Mouse (Mus musculus) heart, adult 2 months (tissue): ENCODE data around the gene Tbc1d10c. TPM values are rescaled to one million over a fixed set of nuclear protein-coding genes. Genes with fewer than 3 reads are reported as not detected.
A peak's percentile ranks its signal among the peaks of the same experiment; 100 is the strongest.

ENCODE experiments used
- DNase-seq, 2 experiments: peaks; one replicate each; pipeline ENCODE4 v3.0.0; 2021
- H3K27ac ChIP-seq: fragments of 200-600 bp; 2 replicates; pipeline ENCODE4 v1.8.1; 2022
- H3K27me3 ChIP-seq: fragments of 200-500 bp; 2 replicates; pipeline ENCODE4 v1.6.1; 2012; ENCODE audit warnings: mild to moderate bottlenecking, low read length, inconsistent platforms, mixed read lengths; ENCODE audit not compliant: control insufficient read depth, insufficient read depth
- H3K36me3 ChIP-seq: fragments of 200-500 bp; 2 replicates; pipeline ENCODE4 v1.6.1; 2012; ENCODE audit warnings: low read length, inconsistent platforms; ENCODE audit not compliant: control insufficient read depth, insufficient read depth
- H3K4me1 ChIP-seq: fragments of 200-500 bp; 2 replicates; pipeline ENCODE4 v1.6.1; 2011; ENCODE audit warnings: low read length; ENCODE audit not compliant: control insufficient read depth, insufficient read depth
- H3K4me3 ChIP-seq: fragments of 200-600 bp; 2 replicates; pipeline ENCODE4 v1.8.1; 2022
- H3K79me2 ChIP-seq: fragments of 200-500 bp; replicated peaks from 2 replicates; pipeline ENCODE4 v1.6.1; 2012; ENCODE audit warnings: mild to moderate bottlenecking, inconsistent platforms, low read length, moderate library complexity, mixed read lengths; ENCODE audit not compliant: control insufficient read depth, insufficient read depth
- H3K9ac ChIP-seq: fragments of 200-500 bp; 2 replicates; pipeline ENCODE4 v1.6.1; 2012; ENCODE audit warnings: low read depth, mild to moderate bottlenecking, control low read depth, inconsistent platforms, low read length, mixed read lengths
- CTCF ChIP-seq: fragments of 200-600 bp; IDR thresholded peaks from 2 replicates; pipeline ENCODE4 v1.8.1; 2022; ENCODE audit warnings: antibody characterized with exemption, mild to moderate bottlenecking, moderate library complexity
- EP300 ChIP-seq: fragments of 200-500 bp; IDR thresholded peaks from 2 replicates; pipeline ENCODE4 v1.6.1; 2011; ENCODE audit warnings: low read depth, low read length, control low read depth; ENCODE audit not compliant: insufficient read depth
- POLR2A ChIP-seq: fragments of 200-500 bp; IDR thresholded peaks from 2 replicates; pipeline ENCODE4 v1.6.1; 2011; ENCODE audit warnings: mild to moderate bottlenecking, low read depth, low read length, control low read depth; ENCODE audit not compliant: insufficient read depth
- WGBS: fragments of 180-500 bp; shearing (Covaris S2); methylation state at CpG from one replicate; pipeline ENCODE4 v1.1.7; 2018; 5-methylcytosine and 5-hydroxymethylcytosine counted together
- intact Hi-C: fragments of 180-260 bp; cut with DNase I; formaldehyde crosslinking; loops from one replicate; pipeline ENCODE4 v1.15.1; 2025
- polyA plus RNA-seq: library from polyadenylated mRNA; depleted of rRNA; stranded (reverse); fragments of >200 nt; gene quantifications from 2 replicates; pipeline ENCODE4 v1.2.3, GENCODE M21; 2012
- total RNA-seq, 2 experiments: library from RNA; stranded (reverse); gene quantifications; 2 replicates each; pipeline ENCODE4 v1.2.3; 2021

Gene Tbc1d10c
- total and polyA plus RNA-seq, 3 experiments, result 12.4 to 14.4 (median 13.7) TPM

- H3K9ac ChIP-seq, result no peak overlapping the region
- no peak for TF ChIP-seq CTCF
- TF ChIP-seq EP300, result no peak
- no peak for TF ChIP-seq POLR2A
- H3K36me3 ChIP-seq, result no peaks in the 10 kb centered on the region
- no peaks in the 10 kb centered on the region for H3K79me2 ChIP-seq
- no peak overlapping the region for H3K4me3 ChIP-seq
- intact Hi-C loops, result no loop called here
- peaks cover 10% of the 10 kb centered on the region for H3K4me1 ChIP-seq
- DNase-seq, result no peak
- no peak overlapping the region for H3K27ac ChIP-seq
- no peaks in the 10 kb centered on the region for H3K27me3 ChIP-seq
- 67% methylated on average over 5 of the region's 5 CpGs for WGBS
Measured at GRCm38 (mm10) chr19:4151488-4151860, 39.6 kb downstream of the Tbc1d10c start.

GRCm38 (mm10) chr19:4150567-4151487 lies 40.3 kb downstream of the Tbc1d10c start:
- Histone ChIP-seq H3K79me2 (no peaks in the 10 kb centered on the region), H3K4me3 (no peak overlapping the region), H3K27me3 (no peaks in the 10 kb centered on the region), H3K36me3 (no peaks in the 10 kb centered on the region), H3K4me1 (peaks cover 10% of the 10 kb centered on the region), H3K27ac (no peak overlapping the region), H3K9ac (no peak overlapping the region)
- intact Hi-C loops, result no loop called here
- WGBS, result 82% methylated on average over 22 of the region's 22 CpGs
- no peak for DNase-seq
- TF ChIP-seq EP300 (no peak), POLR2A (no peak), CTCF (no peak)

GRCm38 (mm10) chr19:4149764-4150461 lies 41.2 kb downstream of the Tbc1d10c start:
- Histone ChIP-seq H3K4me3 (no peak overlapping the region; the same call in 1 of the 2 replicates), H3K36me3 (no peaks in the 10 kb centered on the region), H3K79me2 (no peaks in the 10 kb centered on the region), H3K9ac (0 out of 2 replicates have a peak overlapping the region, but pooled peaks have one; percentile 3), H3K27ac (peak overlapping the region; percentile 97), H3K27me3 (no peaks in the 10 kb centered on the region), H3K4me1 (peaks cover 10% of the 10 kb centered on the region)
- no peak for DNase-seq
- WGBS, result 89% methylated on average over 17 of the region's 17 CpGs
- TF ChIP-seq EP300 (no peak), CTCF (no peak), POLR2A (no peak)
- intact Hi-C loops, result loop anchor here (2.0 kb wide), 1 partner anchor 13 kb away; the partner anchor contains the start of gene Rps6kb2

- Histone ChIP-seq H3K4me3 (peak overlapping the region; percentile 75), H3K27ac (peak overlapping the region; percentile 97), H3K9ac (peak overlapping the region; percentile 91), H3K36me3 (no peaks in the 10 kb centered on the region), H3K79me2 (no peaks in the 10 kb centered on the region), H3K27me3 (no peaks in the 10 kb centered on the region), H3K4me1 (peaks cover 10% of the 10 kb centered on the region)
- TF ChIP-seq CTCF (no peak), EP300 (no peak), POLR2A (no peak)
- DNase-seq, result no peak
- intact Hi-C loops, result loop anchor here (2.0 kb wide), 1 partner anchor 14 kb away; the partner anchor contains the start of gene Rps6kb2
- WGBS, result 60% methylated on average over 11 of the region's 11 CpGs
Measured at GRCm38 (mm10) chr19:4149283-4149682, 41.8 kb downstream of the Tbc1d10c start.

- no peaks in the 10 kb centered on the region for H3K27me3 ChIP-seq
- peak overlapping the region; percentile 91 for H3K9ac ChIP-seq
- no peaks in the 10 kb centered on the region for H3K36me3 ChIP-seq
- intact Hi-C loops, result loop anchor here (2.0 kb wide), 1 partner anchor 14 kb away; the partner anchor contains the start of gene Rps6kb2
- no peak for TF ChIP-seq CTCF
- TF ChIP-seq POLR2A, result no peak
- no peak for TF ChIP-seq EP300
- 1% methylated on average over 8 of the region's 8 CpGs for WGBS
- peak overlapping the region; percentile 75 for H3K4me3 ChIP-seq
- no peaks in the 10 kb centered on the region for H3K79me2 ChIP-seq
- peaks cover 10% of the 10 kb centered on the region for H3K4me1 ChIP-seq
- DNase-seq, result no peak
- H3K27ac ChIP-seq, result peak overlapping the region; percentile 97
Measured at GRCm38 (mm10) chr19:4148819-4149218, 42.3 kb downstream of the Tbc1d10c start.
